Mouse (Mus musculus) cerebellum, adult 2 months (tissue): Measurements from ENCODE around the gene Rabgap1l. TPM values are rescaled to one million over a fixed set of nuclear protein-coding genes. Genes with fewer than 3 reads are reported as not detected.
"Not testable (repeated sequence)": the region's sequence is repeated elsewhere in the genome, so short reads cannot be mapped to it uniquely, and the experiment has no call there.

Source experiments
- DNase-seq, 2 experiments: peaks; one replicate each; pipeline ENCODE4 v3.0.0; 2021
- H3K27ac ChIP-seq: fragments of 200-500 bp; 2 replicates; pipeline ENCODE4 v1.5.1; 2012; ENCODE audit warnings: low read length, control low read depth, inconsistent platforms; ENCODE audit not compliant: insufficient read depth
- H3K27me3 ChIP-seq: fragments of 200-500 bp; 2 replicates; pipeline ENCODE4 v1.6.1; 2012; ENCODE audit warnings: inconsistent platforms, mild to moderate bottlenecking, low read length, moderate library complexity; ENCODE audit not compliant: control insufficient read depth, insufficient read depth
- H3K4me1 ChIP-seq: fragments of 200-500 bp; 2 replicates; pipeline ENCODE4 v1.6.1; 2011; ENCODE audit warnings: low read length; ENCODE audit not compliant: control insufficient read depth, insufficient read depth
- H3K4me3 ChIP-seq: fragments of 200-500 bp; replicated peaks from 2 replicates; pipeline ENCODE3; 2011; ENCODE audit warnings: mild to moderate bottlenecking, low read depth, low read length, control low read depth; ENCODE audit not compliant: insufficient read depth
- CTCF ChIP-seq: fragments of 200-500 bp; IDR thresholded peaks from 2 replicates; pipeline ENCODE4 v1.5.1; 2011; ENCODE audit warnings: low read depth, mild to moderate bottlenecking, control low read depth, low read length, moderate library complexity, borderline replicate concordance; ENCODE audit not compliant: insufficient read depth
- POLR2A ChIP-seq: fragments of 200-500 bp; IDR thresholded peaks from 2 replicates; pipeline ENCODE4 v1.6.1; 2011; ENCODE audit warnings: low read length, control low read depth, borderline replicate concordance; ENCODE audit not compliant: insufficient read depth
- WGBS: fragments of 180-500 bp; shearing (Covaris S2); methylation state at CpG from one replicate; pipeline ENCODE4 v1.1.7; 2018; 5-methylcytosine and 5-hydroxymethylcytosine counted together
- polyA plus RNA-seq: library from polyadenylated mRNA; depleted of rRNA; stranded (reverse); fragments of >200 nt; gene quantifications from 2 replicates; pipeline ENCODE4 v1.2.3, GENCODE M21; 2012

The Rabgap1l gene
- polyA plus RNA-seq, 1 experiment: 57.7 TPM

DNA sequence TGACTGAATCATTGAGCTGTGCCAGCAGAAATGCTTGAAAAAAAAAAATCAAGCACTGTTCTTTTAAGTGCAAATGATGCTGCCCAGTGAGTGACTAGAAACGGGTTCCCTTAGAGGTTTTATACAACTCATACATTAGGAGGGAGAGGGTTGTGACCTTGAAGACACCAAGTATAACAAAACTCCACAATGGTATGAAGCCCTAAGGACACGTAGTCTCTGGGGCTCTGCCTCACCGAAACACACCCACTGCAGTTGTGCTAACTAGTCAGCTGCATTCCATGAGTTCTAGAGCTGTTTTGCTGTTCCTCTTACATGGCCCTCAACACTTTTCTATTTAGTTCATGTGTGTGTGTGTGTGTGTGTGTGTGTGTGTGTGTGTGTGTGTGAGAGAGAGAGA, 141.3 kb downstream of the Rabgap1l start:
- Histone ChIP-seq H3K27ac (no peak overlapping the region), H3K27me3 (no peaks in the 10 kb centered on the region), H3K4me1 (no peaks in the 10 kb centered on the region), H3K4me3 (no peak overlapping the region)
- 65% methylated on average over 3 of the region's 3 CpGs for WGBS
- no peak for DNase-seq
- TF ChIP-seq POLR2A: no peak
- TF ChIP-seq CTCF: no peak

- Histone ChIP-seq H3K27ac (no peak overlapping the region), H3K4me3 (no peak overlapping the region), H3K27me3 (no peaks in the 10 kb centered on the region), H3K4me1 (no peaks in the 10 kb centered on the region)
- 97% methylated on average over 3 of the region's 3 CpGs for WGBS
- no peak for DNase-seq
- TF ChIP-seq CTCF: no peak
- no peak for TF ChIP-seq POLR2A
These were observed 147.6 kb downstream of the Rabgap1l start for GRCm38 (mm10) chr1:160645416-160645815.

GRCm38 (mm10) chr1:160628213-160628932, 164.6 kb downstream of the Rabgap1l start:
- no peak for TF ChIP-seq CTCF
- no peak for TF ChIP-seq POLR2A
- H3K27me3 ChIP-seq: no peaks in the 10 kb centered on the region
- whole genome bisulfite sequencing: 90% methylated on average over 12 of the region's 12 CpGs
- H3K4me1 ChIP-seq: no peaks in the 10 kb centered on the region
- DNase-seq: no peak
- H3K4me3 ChIP-seq: no peak overlapping the region
- no peak overlapping the region for H3K27ac ChIP-seq

GRCm38 (mm10) chr1:160624354-160625120, 168.5 kb downstream of the Rabgap1l start:
- H3K27ac ChIP-seq, H3K27me3 ChIP-seq, H3K4me3 ChIP-seq, DNase-seq, H3K4me1 ChIP-seq: not testable (repeated sequence)
- WGBS: 83% methylated on average over 4 of the region's 4 CpGs

DNA sequence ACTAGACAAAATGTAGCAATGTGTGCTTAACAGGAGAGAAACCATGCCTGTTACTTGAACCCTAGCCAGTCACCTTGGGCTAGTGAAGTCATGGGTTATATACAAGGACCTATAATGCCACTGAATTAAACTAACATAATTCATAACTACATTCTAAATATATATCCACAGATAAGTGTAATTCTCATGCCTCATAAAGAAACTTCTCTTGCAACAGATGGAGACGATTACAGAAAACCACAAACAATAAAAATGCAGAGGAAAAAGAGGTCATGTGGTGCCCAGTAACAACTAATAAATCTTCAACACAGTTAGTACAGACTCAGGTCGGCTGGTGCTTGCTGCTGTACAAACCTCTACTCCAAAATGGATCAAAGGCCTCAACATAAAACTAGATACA, 174.8 kb downstream of the Rabgap1l start:
- no peak for DNase-seq
- Histone ChIP-seq H3K4me1 (no peaks in the 10 kb centered on the region), H3K27me3 (no peaks in the 10 kb centered on the region), H3K4me3 (no peak overlapping the region), H3K27ac (no peak overlapping the region)
- 89% methylated on average over 2 of the region's 2 CpGs for WGBS
- TF ChIP-seq POLR2A (no peak), CTCF (no peak)

DNA sequence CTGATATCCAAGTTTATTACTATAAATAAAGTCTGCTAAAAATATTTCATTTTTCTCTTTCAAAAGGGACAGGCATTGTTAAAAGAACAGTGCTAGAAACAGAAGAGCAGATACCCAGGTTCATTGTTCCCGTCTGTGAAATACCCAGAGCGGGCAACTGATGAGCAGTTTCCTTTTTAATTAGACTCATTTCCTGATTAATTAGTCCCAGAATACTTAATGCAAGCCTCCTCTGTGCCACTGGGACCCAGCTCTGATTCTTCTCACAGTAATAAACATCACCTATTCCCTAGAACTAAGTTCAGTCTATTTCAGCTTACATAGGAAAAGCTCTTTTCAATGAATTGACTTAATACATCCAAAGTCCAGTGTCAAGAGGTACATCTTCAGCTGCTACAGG, 186.6 kb downstream of the Rabgap1l start:
- no peak overlapping the region for H3K4me3 ChIP-seq
- H3K27ac ChIP-seq: no peak overlapping the region
- no peaks in the 10 kb centered on the region for H3K4me1 ChIP-seq
- no peak for DNase-seq
- TF ChIP-seq POLR2A: no peak
- no peak for TF ChIP-seq CTCF
- WGBS: 77% methylated on average over 2 of the region's 2 CpGs
- no peaks in the 10 kb centered on the region for H3K27me3 ChIP-seq

- not testable (repeated sequence) for H3K27ac ChIP-seq, H3K27me3 ChIP-seq, H3K4me3 ChIP-seq, H3K4me1 ChIP-seq, DNase-seq
These were observed 189.7 kb downstream of the Rabgap1l start for GRCm38 (mm10) chr1:160603312-160603711.

GRCm38 (mm10) chr1:160597369-160597768, 195.6 kb downstream of the Rabgap1l start:
- WGBS: 89% methylated on average over 1 of the region's 1 CpGs
- H3K4me3 ChIP-seq: no peak overlapping the region
- H3K4me1 ChIP-seq: no peaks in the 10 kb centered on the region
- H3K27me3 ChIP-seq: no peaks in the 10 kb centered on the region
- TF ChIP-seq POLR2A (no peak), CTCF (no peak)
- DNase-seq: no peak
- H3K27ac ChIP-seq: no peak overlapping the region
